Mouse (Mus musculus): ENCODE results near the gene Thbs3. TPM values are rescaled to one million over a fixed set of nuclear protein-coding genes. Genes with fewer than 3 reads are reported as not detected.

Thbs3 gene
- polyA plus RNA-seq, 1 experiment, result 5.0 TPM

DNA sequence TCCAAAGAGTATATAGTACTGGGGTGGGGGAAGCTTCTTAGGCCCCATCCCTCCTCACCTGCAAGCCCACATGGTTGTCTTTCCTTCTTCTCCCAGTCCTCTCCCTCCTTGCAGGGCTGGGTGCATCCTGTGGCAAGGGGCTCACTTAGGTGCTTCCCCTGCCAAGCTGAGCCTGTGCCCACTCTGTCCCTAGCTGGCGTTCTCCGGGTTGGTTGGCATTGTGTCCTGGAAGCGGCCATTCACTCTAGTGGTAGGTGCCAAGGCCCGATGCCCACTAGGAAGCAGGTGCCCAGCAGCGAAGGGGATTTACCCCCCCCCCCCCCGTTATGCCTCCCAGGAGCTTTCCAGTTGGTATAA, 31.0 kb upstream of the Thbs3 start:
- WGBS, result 68% methylated on average over 6 of the region's 6 CpGs
- Histone ChIP-seq H3K27me3 (replicated peaks; ENCODE audit: control insufficient read depth, insufficient read depth, low read length) (no peaks in the 10 kb centered on the region), H3K27ac (ENCODE audit: insufficient read depth, low read depth, low read length) (no peak overlapping the region), H3K36me3 (ENCODE audit: control insufficient read depth, insufficient read depth, low read length) (no peaks in the 10 kb centered on the region; the same call in 1 of the 2 replicates), H3K4me1 (ENCODE audit: control insufficient read depth, insufficient read depth, low read length) (no peaks in the 10 kb centered on the region), H3K4me3 (ENCODE audit: insufficient read depth, low read depth, low read length) (no peak overlapping the region)
- TF ChIP-seq POLR2A (IDR thresholded peaks at IDR 0.05; ENCODE audit: low read depth, low read length) (no peak), CTCF (conservative IDR thresholded peaks at IDR 0.05; ENCODE audit: insufficient read depth, insufficient read length, low read depth, low read length) (no peak)
- no peak for DNase-seq

DNA sequence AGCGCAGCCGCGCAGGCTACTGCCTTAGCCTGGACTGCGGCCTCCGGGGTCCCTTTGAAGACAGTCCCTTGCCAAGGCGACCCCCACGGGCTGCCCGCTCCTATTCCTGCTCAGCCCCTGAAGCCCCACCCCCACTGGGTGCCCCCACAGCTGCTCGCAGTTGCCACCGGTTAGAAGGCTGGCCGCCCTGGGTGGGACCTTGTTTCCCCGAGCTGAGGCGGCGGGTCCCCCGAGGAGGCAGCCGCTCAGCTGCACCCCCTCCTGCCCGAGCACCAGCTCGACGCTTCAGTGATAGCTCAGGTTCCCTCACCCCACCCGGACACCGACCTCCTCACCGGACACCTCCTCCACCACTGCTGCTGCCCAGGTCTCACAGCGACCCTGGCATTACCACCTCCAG, 27.8 kb upstream of the Thbs3 start:
- Histone ChIP-seq H3K27ac (ENCODE audit: insufficient read depth, low read depth, low read length) (no peak overlapping the region), H3K27me3 (replicated peaks; ENCODE audit: control insufficient read depth, insufficient read depth, low read length) (no peaks in the 10 kb centered on the region), H3K36me3 (ENCODE audit: control insufficient read depth, insufficient read depth, low read length) (no peaks in the 10 kb centered on the region), H3K4me1 (ENCODE audit: control insufficient read depth, insufficient read depth, low read length) (no peaks in the 10 kb centered on the region), H3K4me3 (ENCODE audit: insufficient read depth, low read depth, low read length) (no peak overlapping the region)
- WGBS, result 56% methylated on average over 23 of the region's 23 CpGs
- DNase-seq, result no peak
- TF ChIP-seq CTCF (conservative IDR thresholded peaks at IDR 0.05; ENCODE audit: insufficient read depth, insufficient read length, low read depth, low read length) (no peak), POLR2A (IDR thresholded peaks at IDR 0.05; ENCODE audit: low read depth, low read length) (no peak)

- H3K36me3 ChIP-seq (ENCODE audit: control insufficient read depth, insufficient read depth, low read length), result no peaks in the 10 kb centered on the region
- H3K4me1 ChIP-seq (ENCODE audit: control insufficient read depth, insufficient read depth, low read length), result no peaks in the 10 kb centered on the region
- TF ChIP-seq CTCF (conservative IDR thresholded peaks at IDR 0.05; ENCODE audit: insufficient read depth, insufficient read length, low read depth, low read length), result no peak
- H3K4me3 ChIP-seq (ENCODE audit: insufficient read depth, low read depth, low read length), result no peak overlapping the region
- DNase-seq, result no peak
- H3K27ac ChIP-seq (ENCODE audit: insufficient read depth, low read depth, low read length), result no peak overlapping the region
- no peaks in the 10 kb centered on the region for H3K27me3 ChIP-seq (replicated peaks; ENCODE audit: control insufficient read depth, insufficient read depth, low read length)
- WGBS, result 77% methylated on average over 18 of the region's 18 CpGs
Observed at GRCm38 (mm10) chr3:89187690-89188477, 27.1 kb upstream of the Thbs3 start.

- no peaks in the 10 kb centered on the region for H3K27me3 ChIP-seq (replicated peaks; ENCODE audit: control insufficient read depth, insufficient read depth, low read length)
- WGBS, result 58% methylated on average over 12 of the region's 12 CpGs
- H3K4me3 ChIP-seq (ENCODE audit: insufficient read depth, low read depth, low read length), result no peak overlapping the region
- no peaks in the 10 kb centered on the region for H3K4me1 ChIP-seq (ENCODE audit: control insufficient read depth, insufficient read depth, low read length)
- DNase-seq, result no peak
- no peak overlapping the region for H3K27ac ChIP-seq (ENCODE audit: insufficient read depth, low read depth, low read length)
- no peaks in the 10 kb centered on the region for H3K36me3 ChIP-seq (ENCODE audit: control insufficient read depth, insufficient read depth, low read length)
- TF ChIP-seq POLR2A (IDR thresholded peaks at IDR 0.05; ENCODE audit: low read depth, low read length) (no peak), CTCF (conservative IDR thresholded peaks at IDR 0.05; ENCODE audit: insufficient read depth, insufficient read length, low read depth, low read length) (no peak)
Observed at GRCm38 (mm10) chr3:89188478-89188875, 26.5 kb upstream of the Thbs3 start.

GRCm38 (mm10) chr3:89190436-89190835, 24.5 kb upstream of the Thbs3 start:
- no peak overlapping the region for H3K4me3 ChIP-seq (ENCODE audit: insufficient read depth, low read depth, low read length)
- no peak overlapping the region for H3K27ac ChIP-seq (ENCODE audit: insufficient read depth, low read depth, low read length)
- no peaks in the 10 kb centered on the region for H3K36me3 ChIP-seq (ENCODE audit: control insufficient read depth, insufficient read depth, low read length)
- TF ChIP-seq POLR2A (IDR thresholded peaks at IDR 0.05; ENCODE audit: low read depth, low read length), result no peak
- no peak for TF ChIP-seq CTCF (conservative IDR thresholded peaks at IDR 0.05; ENCODE audit: insufficient read depth, insufficient read length, low read depth, low read length)
- H3K4me1 ChIP-seq (ENCODE audit: control insufficient read depth, insufficient read depth, low read length), result no peaks in the 10 kb centered on the region
- DNase-seq, result no peak
- WGBS, result 80% methylated on average over 8 of the region's 8 CpGs
- no peaks in the 10 kb centered on the region for H3K27me3 ChIP-seq (replicated peaks; ENCODE audit: control insufficient read depth, insufficient read depth, low read length)

DNA sequence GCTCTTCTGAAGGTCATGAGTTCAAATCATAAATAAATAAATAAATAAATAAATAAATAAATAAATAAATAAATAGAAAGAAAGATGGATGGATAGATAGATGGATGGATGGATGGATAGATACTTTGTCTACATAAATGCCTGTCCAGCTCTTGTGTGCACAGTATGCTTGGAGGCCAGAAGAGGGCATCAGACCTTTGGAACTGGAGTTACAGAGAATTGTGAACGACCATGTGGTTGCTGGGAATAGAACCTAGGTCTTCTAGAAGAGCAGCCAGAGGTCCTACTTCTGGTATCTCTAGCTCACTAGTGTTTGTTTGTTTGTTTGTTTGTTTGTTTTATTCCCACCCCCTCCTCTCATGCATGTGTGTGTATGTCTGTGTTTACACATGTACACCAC, 21.6 kb upstream of the Thbs3 start:
- no peak for TF ChIP-seq POLR2A (IDR thresholded peaks at IDR 0.05; ENCODE audit: low read depth, low read length)
- no peak for TF ChIP-seq CTCF (conservative IDR thresholded peaks at IDR 0.05; ENCODE audit: insufficient read depth, insufficient read length, low read depth, low read length)
- 86% methylated on average over 1 of the region's 1 CpGs for WGBS

GRCm38 (mm10) chr3:89193853-89194252, 21.1 kb upstream of the Thbs3 start:
- Histone ChIP-seq H3K27ac (ENCODE audit: insufficient read depth, low read depth, low read length) (no peak overlapping the region), H3K36me3 (ENCODE audit: control insufficient read depth, insufficient read depth, low read length) (no peaks in the 10 kb centered on the region), H3K27me3 (replicated peaks; ENCODE audit: control insufficient read depth, insufficient read depth, low read length) (no peaks in the 10 kb centered on the region), H3K4me1 (ENCODE audit: control insufficient read depth, insufficient read depth, low read length) (peaks cover 4% of the 10 kb centered on the region; the same call in 1 of the 2 replicates), H3K4me3 (ENCODE audit: insufficient read depth, low read depth, low read length) (no peak overlapping the region)
- peak; percentile 47 for DNase-seq
- TF ChIP-seq POLR2A (IDR thresholded peaks at IDR 0.05; ENCODE audit: low read depth, low read length) (no peak), CTCF (conservative IDR thresholded peaks at IDR 0.05; ENCODE audit: insufficient read depth, insufficient read length, low read depth, low read length) (peak; percentile 34)
- WGBS, result 89% methylated on average over 2 of the region's 2 CpGs

More for the DNA sequence above, 21.6 kb upstream of the Thbs3 start:
- Histone ChIP-seq H3K36me3 (ENCODE audit: control insufficient read depth, insufficient read depth, low read length) (no peaks in the 10 kb centered on the region), H3K27ac (ENCODE audit: insufficient read depth, low read depth, low read length) (no peak overlapping the region), H3K4me1 (ENCODE audit: control insufficient read depth, insufficient read depth, low read length) (peaks cover 4% of the 10 kb centered on the region; the same call in 1 of the 2 replicates), H3K4me3 (ENCODE audit: insufficient read depth, low read depth, low read length) (no peak overlapping the region), H3K27me3 (replicated peaks; ENCODE audit: control insufficient read depth, insufficient read depth, low read length) (no peaks in the 10 kb centered on the region)
- no peak for DNase-seq

All from kidney, adult 2 months (tissue).